Mouse (Mus musculus) CH12.LX (cell line): ENCODE measurements around the gene Srgap2. TPM values are rescaled to one million over a fixed set of nuclear protein-coding genes. Genes with fewer than 3 reads are reported as not detected.

Source experiments
- DNase-seq: peaks from one replicate; pipeline ENCODE4 v3.0.0-alpha.2; 2013; ENCODE audit errors: extremely low read depth
- H3K27ac ChIP-seq: 2 replicates; pipeline ENCODE4 v1.5.1; 2012; ENCODE audit warnings: low read depth, mild to moderate bottlenecking, control low read depth, moderate library complexity; ENCODE audit not compliant: insufficient read depth
- H3K27me3 ChIP-seq: replicated peaks from 2 replicates; pipeline ENCODE3; 2012; ENCODE audit warnings: inconsistent platforms
- H3K36me3 ChIP-seq, 2 experiments: replicated peaks in 1 of 2; 2 replicates each; pipeline versions ENCODE3 to v1.6.1; 2012; ENCODE audit warnings: inconsistent platforms in 1 of 2, low read length in 1 of 2, mild to moderate bottlenecking in 1 of 2, mixed read lengths in 1 of 2, moderate library complexity in 1 of 2; ENCODE audit not compliant: control insufficient read depth in 1 of 2, insufficient read depth in 1 of 2
- H3K4me1 ChIP-seq, 2 experiments: 2 replicates each; pipeline ENCODE4 v1.6.1; 2012; ENCODE audit warnings: inconsistent platforms in 1 of 2, moderate library complexity in 1 of 2; ENCODE audit not compliant: insufficient read depth in 2 of 2, control insufficient read depth in 1 of 2
- H3K4me2 ChIP-seq: 2 replicates; pipeline ENCODE4 v1.6.1; 2012; ENCODE audit warnings: low read depth, mild to moderate bottlenecking, control low read depth; ENCODE audit not compliant: poor library complexity, insufficient read depth, severe bottlenecking
- H3K4me3 ChIP-seq, 3 experiments: fragments of 150-350 bp in 1 of 3; sonication (generic) in 1 of 3; replicated peaks in 1 of 3; 2 replicates each; pipeline versions ENCODE3 to v1.5.1; 2011 to 2012; ENCODE audit warnings: low read depth in 2 of 3, low read length in 2 of 3, mild to moderate bottlenecking in 2 of 3, moderate library complexity in 2 of 3, control low read depth in 1 of 3, improper control_type of control experiment in 1 of 3, inconsistent platforms in 1 of 3, mixed read lengths in 1 of 3; ENCODE audit not compliant: poor library complexity in 1 of 3
- H3K79me2 ChIP-seq: replicated peaks from 2 replicates; pipeline ENCODE4 v1.6.1; 2012; ENCODE audit warnings: mild to moderate bottlenecking, moderate library complexity; ENCODE audit not compliant: control insufficient read depth, poor library complexity, insufficient read depth, severe bottlenecking; ENCODE audit errors: extremely low read depth
- H3K9ac ChIP-seq: 2 replicates; pipeline ENCODE4 v1.6.1; 2012; ENCODE audit warnings: low read depth, mild to moderate bottlenecking, control low read depth, moderate library complexity; ENCODE audit not compliant: insufficient read depth
- H3K9me3 ChIP-seq: replicated peaks from 2 replicates; pipeline ENCODE3; 2012; ENCODE audit warnings: low read length, inconsistent platforms, mixed read lengths
- BHLHE40 ChIP-seq: IDR thresholded peaks from 2 replicates; pipeline ENCODE4 v1.6.1; 2011; ENCODE audit warnings: mild to moderate bottlenecking, low read depth, low read length, improper control_type of control experiment
- CHD1 ChIP-seq: IDR thresholded peaks from 2 replicates; pipeline ENCODE4 v1.6.1; 2012; ENCODE audit warnings: low read depth, low read length, improper control_type of control experiment, inconsistent platforms
- CHD2 ChIP-seq: IDR thresholded peaks from 2 replicates; pipeline ENCODE4 v1.6.1; 2011; ENCODE audit warnings: low read length, improper control_type of control experiment
- CTCF ChIP-seq, 2 experiments: IDR thresholded peaks in 1 of 2; conservative IDR thresholded peaks in 1 of 2; 2 replicates each; pipeline ENCODE4 v1.5.1; 2011 to 2012; ENCODE audit warnings: low read depth in 2 of 2, low read length in 2 of 2, improper control_type of control experiment in 1 of 2, inconsistent platforms in 1 of 2, mild to moderate bottlenecking in 1 of 2, moderate library complexity in 1 of 2
- E2F4 ChIP-seq: IDR thresholded peaks from 2 replicates; pipeline ENCODE4 v1.6.1; 2011; ENCODE audit warnings: low read depth, low read length, improper control_type of control experiment; ENCODE audit not compliant: insufficient replicate concordance
- EP300 ChIP-seq: IDR thresholded peaks from 2 replicates; pipeline ENCODE4 v1.6.1; 2011; ENCODE audit warnings: low read length, improper control_type of control experiment
- ETS1 ChIP-seq: conservative IDR thresholded peaks from 2 replicates; pipeline ENCODE4 v1.6.1; 2012; ENCODE audit warnings: low read depth, mild to moderate bottlenecking, inconsistent platforms, low read length, improper control_type of control experiment, moderate library complexity
- HCFC1 ChIP-seq: IDR thresholded peaks from 2 replicates; pipeline ENCODE4 v1.6.1; 2012; ENCODE audit warnings: low read depth, mild to moderate bottlenecking, inconsistent platforms, low read length, improper control_type of control experiment
- IRF4 ChIP-seq: IDR thresholded peaks from 2 replicates; pipeline ENCODE4 v1.6.1; 2014; ENCODE audit warnings: low read depth, mild to moderate bottlenecking, inconsistent platforms, low read length, improper control_type of control experiment
- JUND ChIP-seq: conservative IDR thresholded peaks from 2 replicates; pipeline ENCODE4 v1.6.1; 2011; ENCODE audit warnings: low read depth, low read length, improper control_type of control experiment
- MAFK ChIP-seq: IDR thresholded peaks from 2 replicates; pipeline ENCODE4 v1.6.1; 2011; ENCODE audit warnings: low read length, improper control_type of control experiment; ENCODE audit not compliant: insufficient replicate concordance
- NRF1 ChIP-seq: IDR thresholded peaks from 2 replicates; pipeline ENCODE4 v1.6.1; 2014; ENCODE audit warnings: low read depth, mild to moderate bottlenecking, inconsistent platforms, low read length, improper control_type of control experiment, moderate library complexity
- PAX5 ChIP-seq: IDR thresholded peaks from 2 replicates; pipeline ENCODE4 v1.6.1; 2012; ENCODE audit warnings: low read length, inconsistent platforms, mixed read lengths
- SIN3A ChIP-seq: IDR thresholded peaks from 2 replicates; pipeline ENCODE4 v1.6.1; 2012; ENCODE audit warnings: low read length, improper control_type of control experiment, inconsistent platforms
- SMC3 ChIP-seq: IDR thresholded peaks from 2 replicates; pipeline ENCODE4 v1.6.1; 2011; ENCODE audit warnings: low read depth, low read length, improper control_type of control experiment
- TBP ChIP-seq: conservative IDR thresholded peaks from 2 replicates; pipeline ENCODE4 v1.6.1; 2011; ENCODE audit warnings: low read depth, low read length, improper control_type of control experiment
- TCF12 ChIP-seq: IDR thresholded peaks from 2 replicates; pipeline ENCODE4 v1.6.1; 2014; ENCODE audit warnings: low read depth, mild to moderate bottlenecking, inconsistent platforms, low read length, improper control_type of control experiment
- UBTF ChIP-seq: IDR thresholded peaks from 2 replicates; pipeline ENCODE4 v1.6.1; 2012; ENCODE audit warnings: low read depth, mild to moderate bottlenecking, inconsistent platforms, low read length, improper control_type of control experiment, moderate library complexity
- USF1 ChIP-seq: IDR thresholded peaks from 2 replicates; pipeline ENCODE4 v1.6.1; 2014; ENCODE audit warnings: low read depth, mild to moderate bottlenecking, inconsistent platforms, low read length, improper control_type of control experiment
- ZKSCAN1 ChIP-seq: IDR thresholded peaks from 2 replicates; pipeline ENCODE4 v1.6.1; 2012; ENCODE audit warnings: low read depth, inconsistent platforms, low read length, improper control_type of control experiment, borderline replicate concordance
- ZNF384 ChIP-seq: IDR thresholded peaks from 2 replicates; pipeline ENCODE4 v1.6.1; 2012; ENCODE audit warnings: low read depth, low read length, improper control_type of control experiment, inconsistent platforms
- dilution Hi-C: fragments of 300-500 bp; cut with MboI; formaldehyde crosslinking; loops from 2 replicates; pipeline ENCODE4 v1.14.3; 2020; ENCODE audit warnings: low sequenced_read_pairs; ENCODE audit not compliant: extremely low pct_unique_long_range_greater_than_20kb, extremely low pct_ligation_motif_present
- in situ Hi-C: fragments of 300-500 bp; cut with MboI; formaldehyde crosslinking; loops from 3 replicates; pipeline ENCODE4 v1.14.3; 2019; ENCODE audit warnings: low sequenced_read_pairs, low pct_ligation_motif_present, low pct_unique_long_range_greater_than_20kb, mixed read lengths
- polyA plus RNA-seq: library from polyadenylated mRNA; unstranded; fragments of >175 nt; gene quantifications from 2 replicates; pipeline ENCODE4 v1.2.1, GENCODE M21; 2012; ENCODE audit warnings: low read depth; ENCODE audit not compliant: insufficient read length
- total RNA-seq, 2 experiments: library from RNA; depleted of rRNA; stranded (reverse); fragments of 300-350 nt in 1 of 2; fragments of >200 nt in 1 of 2; gene quantifications; 2 replicates each; pipeline ENCODE4 v1.2.3; 2012 to 2014

Gene Srgap2
- total and polyA plus RNA-seq, 3 experiments = 9.7 to 28.1 (median 26.8) TPM

GRCm38 (mm10) chr1:131486094-131486850, 40.9 kb downstream of the Srgap2 start:
- Histone ChIP-seq H3K4me2 (no peak overlapping the region), H3K4me1 (peaks cover 0 to 50% of the 10 kb centered on the region in 2 experiments; a peak in 2 of 4 replicates), H3K9ac (no peak overlapping the region), H3K4me3 (no peak overlapping the region), H3K36me3 (peaks cover 0 to 6% of the 10 kb centered on the region in 2 experiments), H3K79me2 (peaks cover 15% of the 10 kb centered on the region), H3K27me3 (no peaks in the 10 kb centered on the region), H3K9me3 (no peaks in the 10 kb centered on the region), H3K27ac (no peak overlapping the region)
- TF ChIP-seq IRF4 = no peak
- dilution Hi-C loops = no loop called here
- no peak for DNase-seq
- in situ Hi-C loops = no loop called here

- Histone ChIP-seq H3K27ac (no peak overlapping the region), H3K4me1 (peaks cover 0 to 47% of the 10 kb centered on the region in 2 experiments; a peak in 2 of 4 replicates), H3K4me2 (no peak overlapping the region), H3K9ac (no peak overlapping the region), H3K27me3 (no peaks in the 10 kb centered on the region), H3K4me3 (no peak overlapping the region), H3K9me3 (no peaks in the 10 kb centered on the region), H3K36me3 (no peaks in the 10 kb centered on the region), H3K79me2 (peaks cover 13% of the 10 kb centered on the region)
- DNase-seq = peak; percentile 25
- in situ Hi-C loops = no loop called here
- dilution Hi-C loops = no loop called here
- TF ChIP-seq EP300 = 0 out of 2 replicates have a peak, but pooled peaks have one; percentile 26
- no peak for TF ChIP-seq IRF4
- TF ChIP-seq ZNF384 = no peak
- TF ChIP-seq ZKSCAN1 = no peak
- no peak for TF ChIP-seq ETS1
These were observed 44.9 kb downstream of the Srgap2 start for GRCm38 (mm10) chr1:131482242-131482641.

- DNase-seq = no peak
- in situ Hi-C loops = no loop called here
- H3K9me3 ChIP-seq = no peaks in the 10 kb centered on the region
- dilution Hi-C loops = no loop called here
- no peak overlapping the region for H3K4me2 ChIP-seq
- no peaks in the 10 kb centered on the region for H3K27me3 ChIP-seq
- no peaks in the 10 kb centered on the region for H3K36me3 ChIP-seq
- no peak overlapping the region for H3K27ac ChIP-seq
- H3K79me2 ChIP-seq = peaks cover 11% of the 10 kb centered on the region
- TF ChIP-seq CHD1 (no peak), ZNF384 (no peak), TCF12 (no peak), EP300 (no peak), PAX5 (no peak), BHLHE40 (no peak), HCFC1 (no peak), JUND (no peak), USF1 (no peak), UBTF (no peak), CHD2 (no peak), SMC3 (no peak), SIN3A (no peak), E2F4 (no peak), ZKSCAN1 (no peak), MAFK (no peak), NRF1 (no peak), TBP (no peak), CTCF (conservative IDR thresholded peaks at IDR 0.05 in 1 of 2, IDR thresholded peaks at IDR 0.05 in 1 of 2; ENCODE audit: low read depth in 2 of 2, low read length in 2 of 2) (no peak)
- H3K9ac ChIP-seq = no peak overlapping the region
- H3K4me3 ChIP-seq = no peak overlapping the region
- H3K4me1 ChIP-seq = peaks cover 0 to 40% of the 10 kb centered on the region in 2 experiments; a peak in 2 of 4 replicates
These were observed 45.8 kb downstream of the Srgap2 start for GRCm38 (mm10) chr1:131481391-131481790.
